Mouse (Mus musculus) liver, embryonic 12.5 days (tissue): ENCODE measurements around the gene Sox12. TPM values are rescaled to one million over a fixed set of nuclear protein-coding genes. Genes with fewer than 3 reads are reported as not detected.
"Not testable (repeated sequence)": the region's sequence is repeated elsewhere in the genome, so short reads cannot be mapped to it uniquely, and the experiment has no call there.

Experiments used
- ATAC-seq: fragments of 200-750 bp; cut with Nextera tagmentation; 2 replicates; pipeline ENCODE4 v1.8.0; 2017; ENCODE audit warnings: moderate number of reproducible peaks, mild to moderate bottlenecking, moderate library complexity
- H3K27ac ChIP-seq: fragments of 300-500 bp; sonication (generic); 2 replicates; pipeline ENCODE4 v1.5.1; 2016; ENCODE audit warnings: mild to moderate bottlenecking
- H3K27me3 ChIP-seq: fragments of 300-500 bp; sonication (generic); replicated peaks from 2 replicates; pipeline ENCODE4 v1.6.1; 2016; ENCODE audit warnings: mild to moderate bottlenecking, moderate library complexity
- H3K36me3 ChIP-seq: fragments of 300-500 bp; sonication (generic); 2 replicates; pipeline ENCODE4 v1.6.1; 2016; ENCODE audit warnings: mild to moderate bottlenecking, moderate library complexity
- H3K4me1 ChIP-seq: fragments of 300-500 bp; sonication (generic); 2 replicates; pipeline ENCODE4 v1.6.1; 2016
- H3K4me2 ChIP-seq: fragments of 300-500 bp; sonication (generic); 2 replicates; pipeline ENCODE4 v1.6.1; 2016; ENCODE audit warnings: mild to moderate bottlenecking, moderate library complexity
- H3K4me3 ChIP-seq: fragments of 300-500 bp; sonication (generic); 2 replicates; pipeline ENCODE4 v1.5.1; 2016; ENCODE audit warnings: mild to moderate bottlenecking, moderate library complexity
- H3K9ac ChIP-seq: fragments of 300-500 bp; sonication (generic); 2 replicates; pipeline ENCODE4 v1.6.1; 2016; ENCODE audit warnings: mild to moderate bottlenecking, moderate library complexity
- H3K9me3 ChIP-seq: fragments of 300-500 bp; sonication (generic); replicated peaks from 2 replicates; pipeline ENCODE4 v1.6.1; 2016; ENCODE audit warnings: mild to moderate bottlenecking, moderate library complexity
- WGBS: fragments of 180-500 bp; shearing (Covaris S2); methylation state at CpG from one replicate; pipeline ENCODE4 v1.1.7; 2016; ENCODE audit not compliant: insufficient replicate concordance; 5-methylcytosine and 5-hydroxymethylcytosine counted together
- polyA plus RNA-seq: library from polyadenylated mRNA; unstranded; fragments of >200 nt; fragmentation: Nextera tagmentation; extraction: Ambion mirVana; gene quantifications from 2 replicates; pipeline ENCODE4 v1.2.1, GENCODE M21; 2016

Sox12 gene
- polyA plus RNA-seq, 1 experiment from 2014 or later = 3.7 TPM

DNA sequence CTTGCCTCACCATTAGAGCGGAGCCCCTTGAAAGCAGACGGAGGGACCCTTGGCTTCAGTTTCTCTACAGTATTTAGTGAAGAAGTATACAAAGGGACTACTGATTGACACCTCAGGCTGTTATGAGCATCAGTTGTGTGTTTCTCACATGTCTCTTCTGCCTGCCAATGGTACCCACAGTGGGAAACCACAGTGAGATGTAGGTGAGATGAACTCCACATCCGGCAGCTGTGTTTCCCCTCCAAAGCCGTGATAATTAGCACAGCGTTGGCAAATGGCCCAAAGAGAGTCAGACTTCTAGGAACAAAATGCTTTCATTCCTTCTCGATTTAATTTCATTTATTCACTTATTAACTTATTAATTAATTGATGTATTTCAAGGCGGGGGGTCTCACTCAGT, 25.8 kb downstream of the Sox12 start:
- H3K4me3 ChIP-seq = no peak overlapping the region
- no peak overlapping the region for H3K4me2 ChIP-seq
- H3K9me3 ChIP-seq = no peaks in the 10 kb centered on the region
- H3K36me3 ChIP-seq = no peaks in the 10 kb centered on the region
- H3K4me1 ChIP-seq = 0 out of 2 replicates have a peak, but pooled peaks cover 11% of the 10 kb centered on the region
- peaks cover 65% of the 10 kb centered on the region for H3K27me3 ChIP-seq
- ATAC-seq = no peak
- H3K9ac ChIP-seq = no peak overlapping the region
- H3K27ac ChIP-seq = no peak overlapping the region
- 68% methylated on average over 7 of the region's 7 CpGs for whole genome bisulfite sequencing

GRCm38 (mm10) chr2:152368532-152369140, 29.2 kb downstream of the Sox12 start:
- H3K9me3 ChIP-seq = no peaks in the 10 kb centered on the region
- WGBS = 20% methylated on average over 14 of the region's 14 CpGs
- H3K4me1 ChIP-seq = peaks cover 9% of the 10 kb centered on the region
- H3K27ac ChIP-seq = no peak overlapping the region
- no peak overlapping the region for H3K4me2 ChIP-seq
- H3K4me3 ChIP-seq = no peak overlapping the region
- H3K27me3 ChIP-seq = peaks cover 31% of the 10 kb centered on the region
- no peak for ATAC-seq
- no peaks in the 10 kb centered on the region for H3K36me3 ChIP-seq
- no peak overlapping the region for H3K9ac ChIP-seq

DNA sequence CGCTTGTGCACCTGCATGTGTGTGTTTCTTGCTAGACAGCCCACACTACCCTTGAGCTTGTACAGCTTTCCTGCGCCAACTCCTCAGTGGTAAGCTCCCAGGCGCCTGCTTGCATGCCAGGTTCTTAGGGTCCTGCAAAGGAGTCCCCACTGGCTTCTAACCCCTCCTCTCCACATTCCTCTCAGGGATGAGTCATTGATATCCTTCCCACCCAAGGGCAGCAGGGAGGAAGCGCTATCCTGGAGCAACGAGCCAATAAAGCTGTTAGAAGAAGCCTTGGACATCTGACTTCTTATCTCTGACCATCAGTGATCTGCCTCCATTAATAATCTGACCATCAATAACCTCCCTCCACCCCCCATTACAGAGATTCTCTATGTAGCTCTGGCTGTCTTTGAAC, 29.9 kb downstream of the Sox12 start:
- peaks cover 31% of the 10 kb centered on the region for H3K27me3 ChIP-seq
- H3K4me1 ChIP-seq = peaks cover 10% of the 10 kb centered on the region
- no peaks in the 10 kb centered on the region for H3K36me3 ChIP-seq
- 58% methylated on average over 5 of the region's 5 CpGs for WGBS
- no peak overlapping the region for H3K9ac ChIP-seq
- no peak overlapping the region for H3K4me2 ChIP-seq
- ATAC-seq = no peak
- H3K4me3 ChIP-seq = no peak overlapping the region
- H3K9me3 ChIP-seq = no peaks in the 10 kb centered on the region
- no peak overlapping the region for H3K27ac ChIP-seq

- Histone ChIP-seq H3K9ac (peak overlapping the region; percentile 46; the same call in 1 of the 2 replicates), H3K9me3 (0 out of 2 replicates have a peak, but pooled peaks cover 4% of the 10 kb centered on the region), H3K4me1 (peaks cover 13% of the 10 kb centered on the region), H3K4me2 (peak overlapping the region; percentile 61), H3K36me3 (no peaks in the 10 kb centered on the region), H3K4me3 (peak overlapping the region; percentile 11; the same call in 1 of the 2 replicates), H3K27ac (peak overlapping the region; percentile 60), H3K27me3 (peaks cover 5% of the 10 kb centered on the region; the same call in 1 of the 2 replicates)
- 6% methylated on average over 17 of the region's 17 CpGs for WGBS
- peak; percentile 78 for ATAC-seq
Observed at GRCm38 (mm10) chr2:152363245-152364147, 34.4 kb downstream of the Sox12 start.

GRCm38 (mm10) chr2:152361193-152361592, 36.7 kb downstream of the Sox12 start:
- H3K4me1 ChIP-seq = peaks cover 12% of the 10 kb centered on the region
- H3K9me3 ChIP-seq = 0 out of 2 replicates have a peak, but pooled peaks cover 4% of the 10 kb centered on the region
- no peaks in the 10 kb centered on the region for H3K36me3 ChIP-seq
- H3K27ac ChIP-seq = no peak overlapping the region
- H3K27me3 ChIP-seq = no peaks in the 10 kb centered on the region
- H3K4me2 ChIP-seq = no peak overlapping the region
- 70% methylated on average over 8 of the region's 8 CpGs for WGBS
- no peak overlapping the region for H3K9ac ChIP-seq
- no peak for ATAC-seq
- H3K4me3 ChIP-seq = no peak overlapping the region

- no peak for ATAC-seq
- H3K4me1 ChIP-seq = peaks cover 12% of the 10 kb centered on the region
- no peaks in the 10 kb centered on the region for H3K36me3 ChIP-seq
- H3K9ac ChIP-seq = no peak overlapping the region
- 0 out of 2 replicates have a peak, but pooled peaks cover 4% of the 10 kb centered on the region for H3K9me3 ChIP-seq
- H3K4me3 ChIP-seq = no peak overlapping the region
- WGBS = 30% methylated on average over 7 of the region's 7 CpGs
- no peaks in the 10 kb centered on the region for H3K27me3 ChIP-seq
- H3K4me2 ChIP-seq = no peak overlapping the region
- H3K27ac ChIP-seq = no peak overlapping the region
Observed at GRCm38 (mm10) chr2:152360271-152360775, 37.5 kb downstream of the Sox12 start.

GRCm38 (mm10) chr2:152359616-152360015, 38.2 kb downstream of the Sox12 start:
- WGBS = 48% methylated on average over 5 of the region's 5 CpGs
- peak; percentile 14; the same call in 1 of the 2 replicates for ATAC-seq
- no peak overlapping the region for H3K4me3 ChIP-seq

DNA sequence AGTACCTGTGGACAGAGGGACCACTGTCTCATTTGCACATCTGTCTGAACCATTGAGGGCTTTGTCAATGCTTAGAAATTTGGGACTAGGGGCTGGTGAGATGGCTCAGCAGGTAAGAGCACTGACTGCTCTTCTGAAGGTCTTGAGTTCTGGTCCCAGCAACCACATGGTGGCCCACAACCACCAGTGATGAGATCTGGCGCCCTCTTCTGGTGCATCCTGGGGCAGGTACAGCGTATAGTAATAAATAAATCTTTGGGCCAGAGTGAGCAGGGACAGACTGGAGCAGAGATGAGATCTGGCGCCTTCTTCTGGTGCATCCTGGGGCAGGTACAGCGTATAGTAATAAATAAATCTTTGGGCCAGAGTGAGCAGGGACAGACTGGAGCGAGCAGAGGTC, 38.9 kb downstream of the Sox12 start:
- not testable (repeated sequence) for ATAC-seq, H3K27ac ChIP-seq, H3K9ac ChIP-seq, H3K9me3 ChIP-seq, H3K4me3 ChIP-seq, H3K27me3 ChIP-seq, H3K36me3 ChIP-seq, H3K4me2 ChIP-seq
- peaks cover 12% of the 10 kb centered on the region for H3K4me1 ChIP-seq
- WGBS = 67% methylated on average over 5 of the region's 5 CpGs

More at GRCm38 (mm10) chr2:152359616-152360015, 38.2 kb downstream of the Sox12 start:
- no peaks in the 10 kb centered on the region for H3K27me3 ChIP-seq
- no peak overlapping the region for H3K4me2 ChIP-seq
- peaks cover 12% of the 10 kb centered on the region for H3K4me1 ChIP-seq
- no peaks in the 10 kb centered on the region for H3K36me3 ChIP-seq
- H3K9ac ChIP-seq = no peak overlapping the region
- 0 out of 2 replicates have a peak, but pooled peaks cover 4% of the 10 kb centered on the region for H3K9me3 ChIP-seq
- H3K27ac ChIP-seq = no peak overlapping the region

- Histone ChIP-seq H3K9me3 (0 out of 2 replicates have a peak, but pooled peaks cover 4% of the 10 kb centered on the region), H3K9ac (no peak overlapping the region), H3K4me1 (peaks cover 5% of the 10 kb centered on the region), H3K4me2 (no peak overlapping the region), H3K36me3 (no peaks in the 10 kb centered on the region), H3K27me3 (no peaks in the 10 kb centered on the region), H3K4me3 (no peak overlapping the region), H3K27ac (no peak overlapping the region)
- ATAC-seq = no peak
- 80% methylated on average over 3 of the region's 3 CpGs for WGBS
Observed at GRCm38 (mm10) chr2:152357254-152357653, 40.6 kb downstream of the Sox12 start.

DNA sequence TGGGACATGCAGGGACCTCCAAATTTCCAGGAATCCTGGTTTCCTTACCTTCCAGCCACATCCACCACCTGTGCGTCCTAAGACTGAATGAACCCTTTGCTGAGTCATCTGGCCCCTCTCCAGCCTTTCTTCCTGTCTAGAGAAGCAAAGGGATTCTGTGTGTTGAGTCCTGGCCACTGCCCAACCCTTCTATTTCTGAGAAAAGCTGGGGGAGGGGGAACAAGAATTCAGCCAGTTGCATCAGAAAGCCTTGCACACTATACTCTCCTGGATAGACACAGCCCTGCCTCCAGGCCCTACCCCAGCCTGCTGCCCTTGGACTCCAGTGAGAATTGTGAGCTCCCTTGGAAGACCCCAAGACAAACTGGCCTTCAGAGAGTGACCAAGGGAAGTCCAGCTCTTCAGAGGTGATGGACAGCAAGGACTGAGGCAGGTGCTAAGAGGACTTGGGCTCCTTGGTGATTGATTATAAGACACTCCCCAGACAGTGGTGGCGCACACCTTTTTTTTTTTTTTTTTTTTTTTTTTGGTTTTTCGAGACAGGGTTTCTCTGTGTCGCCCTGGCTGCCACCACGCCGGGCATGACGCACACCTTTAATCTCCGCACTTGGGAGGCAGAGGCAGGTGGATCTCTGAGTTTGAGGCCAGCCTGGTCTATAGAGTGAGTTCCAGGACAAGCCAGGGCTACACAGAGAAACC, 47.9 kb downstream of the Sox12 start:
- WGBS = 60% methylated on average over 8 of the region's 8 CpGs
- ATAC-seq = peak; percentile 40
- H3K4me3 ChIP-seq = no peak overlapping the region
- H3K9me3 ChIP-seq = no peaks in the 10 kb centered on the region
- H3K9ac ChIP-seq = peak overlapping the region; percentile 23; the same call in 1 of the 2 replicates
- H3K36me3 ChIP-seq = no peaks in the 10 kb centered on the region
- peak overlapping the region; percentile 31; the same call in 1 of the 2 replicates for H3K27ac ChIP-seq
- H3K27me3 ChIP-seq = no peaks in the 10 kb centered on the region
- H3K4me1 ChIP-seq = peaks cover 56% of the 10 kb centered on the region
- H3K4me2 ChIP-seq = peak overlapping the region; percentile 5

DNA sequence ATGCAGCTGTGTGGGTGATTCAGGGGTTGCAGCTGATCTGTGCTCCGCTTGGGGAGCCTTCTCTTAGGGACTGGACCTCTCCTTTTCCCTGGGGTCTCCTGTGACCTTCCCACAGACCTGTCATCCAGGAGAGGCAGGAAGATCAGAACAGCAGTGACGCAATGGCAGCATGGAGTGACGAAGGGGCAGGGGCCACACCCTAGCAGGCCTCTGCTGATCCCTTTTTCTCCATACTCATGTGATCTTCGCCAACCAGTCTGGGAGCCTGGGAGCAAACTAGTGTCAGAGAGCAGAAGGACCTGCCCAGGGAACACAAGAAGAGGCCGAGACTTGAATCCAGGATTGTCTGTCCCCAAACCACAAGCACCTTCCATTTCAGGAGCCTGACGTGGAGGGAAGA, 48.7 kb downstream of the Sox12 start:
- no peaks in the 10 kb centered on the region for H3K36me3 ChIP-seq
- H3K4me1 ChIP-seq = peaks cover 62% of the 10 kb centered on the region
- no peaks in the 10 kb centered on the region for H3K27me3 ChIP-seq
- no peak overlapping the region for H3K4me3 ChIP-seq
- no peak for ATAC-seq
- peak overlapping the region; percentile 5; the same call in 1 of the 2 replicates for H3K4me2 ChIP-seq
- H3K27ac ChIP-seq = peak overlapping the region; percentile 52
- WGBS = 61% methylated on average over 6 of the region's 6 CpGs
- H3K9me3 ChIP-seq = no peaks in the 10 kb centered on the region
- H3K9ac ChIP-seq = peak overlapping the region; percentile 23; the same call in 1 of the 2 replicates
